Mouse (Mus musculus): ENCODE measurements around the gene Cd93. TPM values are rescaled to one million over a fixed set of nuclear protein-coding genes. Genes with fewer than 3 reads are reported as not detected.

Cd93 gene
- polyA plus RNA-seq (2012; rRNA removed; ENCODE audit: low replicate concordance) = 1.3 TPM in 2 replicates

DNA sequence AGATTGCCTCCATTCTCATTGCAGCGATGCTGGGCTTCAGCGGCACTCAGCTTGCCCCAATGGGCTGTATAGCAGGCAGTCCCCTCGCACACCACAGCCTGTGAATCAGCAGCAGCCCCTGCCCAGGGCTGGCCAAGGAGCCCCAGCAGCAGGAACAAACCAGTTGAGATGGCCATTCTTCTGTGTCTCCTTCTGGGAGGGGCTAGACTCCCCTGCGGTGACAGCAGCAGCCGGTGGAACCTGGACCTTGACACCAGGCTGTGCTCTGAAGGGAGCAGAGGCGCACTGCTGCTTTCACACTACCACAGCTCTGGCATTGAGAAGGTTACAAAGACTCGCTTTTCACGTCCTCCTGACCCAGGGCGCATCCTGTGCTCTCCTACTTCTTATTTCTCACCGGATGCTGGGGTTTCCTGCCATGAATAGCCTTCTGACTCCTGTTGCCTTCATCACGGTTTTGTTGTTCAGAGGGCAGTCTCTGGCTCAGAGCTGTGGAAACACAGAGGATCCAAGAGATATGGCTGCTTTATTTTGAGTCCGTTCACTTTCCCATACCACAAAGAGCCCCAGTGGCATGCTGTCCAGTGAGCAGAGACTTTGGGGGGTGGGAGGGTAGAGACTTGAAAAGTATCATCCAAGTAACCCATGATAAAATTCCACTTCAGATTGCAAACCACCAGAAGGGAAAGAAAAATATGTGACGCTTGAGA, at the start of gene Cd93:
Gene Cd93 (minus strand): TSS at position 315 of the 710 bp plus-strand sequence.

DNA sequence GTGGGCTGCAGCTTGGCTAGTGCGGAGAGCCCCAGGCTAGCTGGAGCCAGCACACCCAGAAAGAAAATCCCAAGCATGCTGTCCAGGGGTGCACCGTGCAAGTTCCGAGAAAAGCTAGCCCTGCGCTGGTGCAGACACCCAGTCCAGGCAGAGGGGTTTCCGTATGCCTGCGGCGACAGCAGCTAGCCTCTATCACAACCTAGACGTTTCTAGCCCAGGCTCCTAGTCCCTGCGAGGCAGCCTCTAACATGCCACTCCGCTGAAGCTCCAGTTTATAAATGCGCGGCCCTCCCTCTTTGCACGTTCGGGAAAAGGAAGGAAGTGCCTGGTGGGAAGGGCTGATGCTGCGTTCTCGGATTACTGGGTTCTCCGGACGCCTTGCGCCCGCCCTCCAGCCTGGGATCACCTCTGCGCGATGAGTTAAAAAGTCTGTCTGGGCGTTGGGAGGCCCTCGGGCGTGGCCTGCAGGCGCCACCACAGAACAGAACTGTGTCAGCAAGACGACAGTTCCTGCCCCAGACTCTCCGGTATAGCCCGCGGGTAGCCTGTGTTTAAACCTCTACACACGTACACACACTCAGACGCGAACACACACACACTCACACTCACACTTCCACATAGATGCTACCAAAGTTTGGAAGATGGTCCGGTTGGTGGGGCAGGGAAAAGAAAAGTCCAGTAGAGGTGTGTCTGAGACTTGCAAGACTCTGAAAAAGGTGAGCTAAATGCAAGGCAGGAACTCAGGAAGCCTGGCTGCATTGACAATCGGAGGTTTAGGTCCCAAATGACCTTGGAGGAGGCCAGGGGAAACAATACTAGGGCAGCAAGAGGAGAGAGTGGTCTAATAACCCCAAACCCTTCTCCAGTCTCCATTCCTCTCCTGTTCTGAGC, 35.2 kb downstream of the Cd93 start, which contains the start of gene Thbd:
Gene Thbd (minus strand): TSS at position 319 of the 891 bp plus-strand sequence.

DNA sequence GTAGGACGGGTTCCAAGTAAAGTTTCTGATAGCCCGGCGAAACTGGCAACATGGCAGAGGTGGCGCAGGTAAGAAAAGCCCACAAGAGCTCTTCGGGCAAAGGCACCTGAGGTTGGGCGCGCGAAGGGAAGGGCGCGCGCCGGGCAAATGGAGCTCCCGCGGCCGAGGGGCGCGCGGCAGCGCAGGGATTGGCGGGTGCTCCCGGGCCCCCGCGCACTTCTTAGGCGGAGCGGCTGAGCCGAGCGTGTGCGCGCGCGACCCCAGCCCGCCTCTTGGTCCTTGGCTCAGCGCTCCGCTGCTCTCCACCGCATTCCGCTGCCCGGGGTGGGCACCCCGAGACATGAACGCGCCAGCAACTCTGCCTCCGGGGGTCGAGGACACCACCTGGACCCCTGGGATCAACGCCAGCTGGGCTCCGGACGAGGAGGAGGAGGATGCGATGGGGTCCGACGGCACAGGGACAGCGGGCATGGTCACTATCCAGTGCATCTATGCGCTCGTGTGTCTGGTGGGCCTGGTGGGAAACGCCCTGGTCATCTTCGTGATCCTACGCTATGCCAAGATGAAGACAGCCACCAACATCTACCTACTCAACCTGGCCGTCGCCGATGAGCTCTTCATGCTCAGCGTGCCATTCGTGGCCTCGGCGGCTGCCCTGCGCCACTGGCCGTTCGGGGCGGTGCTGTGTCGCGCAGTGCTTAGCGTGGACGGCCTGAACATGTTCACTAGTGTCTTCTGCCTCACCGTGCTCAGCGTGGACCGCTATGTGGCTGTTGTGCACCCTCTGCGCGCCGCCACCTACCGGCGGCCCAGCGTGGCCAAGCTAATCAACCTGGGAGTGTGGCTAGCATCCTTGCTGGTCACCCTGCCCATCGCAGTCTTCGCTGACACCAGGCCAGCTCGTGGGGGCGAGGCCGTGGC, 48.0 kb downstream of the Cd93 start, which contains the start of gene Sstr4:
Gene Sstr4 (plus strand): TSS at position 214 of the 921 bp plus-strand sequence.

Other genes with a start within 250 kb of the Cd93 start
- gene Sstr4, start 48.2 kb downstream of the Cd93 start, polyA plus RNA-seq (2012; rRNA removed; ENCODE audit: low replicate concordance) = 0.25 and 0.51 TPM in 2 replicates
- gene Thbd, start 35.4 kb downstream of the Cd93 start, polyA plus RNA-seq (2012; rRNA removed; ENCODE audit: low replicate concordance) = 9.1 and 17.2 TPM in 2 replicates
- gene Nxt1, start 229.0 kb upstream of the Cd93 start, polyA plus RNA-seq (2012; rRNA removed; ENCODE audit: low replicate concordance) = 6.1 and 8.4 TPM in 2 replicates
- gene Gzf1, start 237.5 kb upstream of the Cd93 start, polyA plus RNA-seq (2012; rRNA removed; ENCODE audit: low replicate concordance) = 2.6 and 4.0 TPM in 2 replicates

Data from duodenum, adult 2 months (tissue).